Mouse (Mus musculus) testis, adult 2 months (tissue): Measurements from ENCODE around the gene Gadd45gip1. TPM values are rescaled to one million over a fixed set of nuclear protein-coding genes. Genes with fewer than 3 reads are reported as not detected.

Experiments used
- H3K27ac ChIP-seq: fragments of 200-500 bp; 2 replicates; pipeline ENCODE4 v1.5.1; 2012; ENCODE audit warnings: low read depth, low read length; ENCODE audit not compliant: control insufficient read depth, insufficient read depth
- H3K27me3 ChIP-seq: fragments of 200-500 bp; 2 replicates; pipeline ENCODE4 v1.6.1; 2012; ENCODE audit warnings: mild to moderate bottlenecking, low read length, moderate library complexity; ENCODE audit not compliant: control insufficient read depth, insufficient read depth
- H3K36me3 ChIP-seq: fragments of 200-500 bp; 2 replicates; pipeline ENCODE4 v1.6.1; 2012; ENCODE audit warnings: mild to moderate bottlenecking, low read length; ENCODE audit not compliant: control insufficient read depth, insufficient read depth
- H3K4me1 ChIP-seq: fragments of 200-500 bp; 2 replicates; pipeline ENCODE4 v1.6.1; 2012; ENCODE audit warnings: low read length; ENCODE audit not compliant: control insufficient read depth, insufficient read depth
- H3K4me3 ChIP-seq: fragments of 200-500 bp; 2 replicates; pipeline ENCODE4 v1.5.1; 2012; ENCODE audit warnings: low read depth, mild to moderate bottlenecking, low read length, moderate library complexity, mixed read lengths; ENCODE audit not compliant: control insufficient read depth
- CTCF ChIP-seq: fragments of 200-500 bp; IDR thresholded peaks from 2 replicates; pipeline ENCODE4 v1.5.1; 2012; ENCODE audit warnings: low read depth, mild to moderate bottlenecking, inconsistent platforms, low read length, moderate library complexity; ENCODE audit not compliant: control insufficient read depth, insufficient read depth, insufficient replicate concordance
- POLR2A ChIP-seq: fragments of 200-500 bp; IDR thresholded peaks from 2 replicates; pipeline ENCODE4 v1.6.1; 2012; ENCODE audit warnings: low read depth, mild to moderate bottlenecking, inconsistent platforms, low read length, moderate library complexity; ENCODE audit not compliant: control insufficient read depth
- polyA plus RNA-seq: library from polyadenylated mRNA; depleted of rRNA; stranded (reverse); fragments of >200 nt; gene quantifications from 2 replicates; pipeline ENCODE4 v1.2.3, GENCODE M21; 2012

Gadd45gip1 gene
- polyA plus RNA-seq, 1 experiment, result 9.4 TPM

- no peak overlapping the region for H3K4me3 ChIP-seq
- no peak for TF ChIP-seq CTCF
- TF ChIP-seq POLR2A, result no peak
- no peaks in the 10 kb centered on the region for H3K27me3 ChIP-seq
- H3K36me3 ChIP-seq, result no peaks in the 10 kb centered on the region
- peaks cover 12% of the 10 kb centered on the region for H3K4me1 ChIP-seq
- H3K27ac ChIP-seq, result no peak overlapping the region
Observed at GRCm38 (mm10) chr8:84790537-84790936, 40.8 kb upstream of the Gadd45gip1 start.

DNA sequence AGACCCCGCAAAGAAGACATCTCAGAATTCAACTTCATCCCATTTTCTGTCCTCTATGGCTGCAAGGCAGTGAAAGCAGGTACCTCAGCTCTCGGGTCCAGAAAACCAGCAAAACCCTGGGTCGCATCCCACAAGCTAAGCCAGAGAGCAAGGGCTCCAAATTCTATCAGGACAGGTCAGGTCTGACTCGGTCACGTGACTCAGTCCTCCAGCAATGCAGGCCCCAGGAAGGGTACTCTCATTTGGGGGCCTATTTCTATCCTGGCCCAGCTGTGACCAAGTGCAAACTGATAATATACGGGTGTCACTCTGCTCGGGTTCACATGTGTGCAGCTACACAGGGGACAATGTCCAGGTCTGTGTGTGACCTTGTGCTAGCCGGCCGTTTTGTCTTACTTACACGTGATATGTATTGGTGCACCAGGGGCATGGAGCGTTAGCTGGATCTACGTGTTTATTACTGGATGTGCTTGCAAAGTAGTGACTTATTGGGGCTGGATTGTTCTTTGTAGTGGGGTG is 38.8 kb upstream of the Gadd45gip1 start:
- H3K36me3 ChIP-seq, result no peaks in the 10 kb centered on the region
- no peak overlapping the region for H3K27ac ChIP-seq
- H3K4me3 ChIP-seq, result no peak overlapping the region
- H3K4me1 ChIP-seq, result no peaks in the 10 kb centered on the region; the same call in 1 of the 2 replicates
- H3K27me3 ChIP-seq, result no peaks in the 10 kb centered on the region
- TF ChIP-seq CTCF, result no peak
- TF ChIP-seq POLR2A, result no peak

- H3K27me3 ChIP-seq, result no peaks in the 10 kb centered on the region
- no peaks in the 10 kb centered on the region; the same call in 1 of the 2 replicates for H3K4me1 ChIP-seq
- H3K36me3 ChIP-seq, result no peaks in the 10 kb centered on the region
- H3K27ac ChIP-seq, result no peak overlapping the region
- no peak overlapping the region for H3K4me3 ChIP-seq
- TF ChIP-seq CTCF (no peak), POLR2A (no peak)
Observed at GRCm38 (mm10) chr8:84793134-84793533, 38.2 kb upstream of the Gadd45gip1 start.

- H3K36me3 ChIP-seq, result no peaks in the 10 kb centered on the region
- H3K4me1 ChIP-seq, result peaks cover 2% of the 10 kb centered on the region
- no peaks in the 10 kb centered on the region for H3K27me3 ChIP-seq
- H3K27ac ChIP-seq, result no peak overlapping the region
- H3K4me3 ChIP-seq, result no peak overlapping the region
- TF ChIP-seq CTCF (no peak), POLR2A (no peak)
Observed at GRCm38 (mm10) chr8:84793791-84794485, 37.4 kb upstream of the Gadd45gip1 start.

DNA sequence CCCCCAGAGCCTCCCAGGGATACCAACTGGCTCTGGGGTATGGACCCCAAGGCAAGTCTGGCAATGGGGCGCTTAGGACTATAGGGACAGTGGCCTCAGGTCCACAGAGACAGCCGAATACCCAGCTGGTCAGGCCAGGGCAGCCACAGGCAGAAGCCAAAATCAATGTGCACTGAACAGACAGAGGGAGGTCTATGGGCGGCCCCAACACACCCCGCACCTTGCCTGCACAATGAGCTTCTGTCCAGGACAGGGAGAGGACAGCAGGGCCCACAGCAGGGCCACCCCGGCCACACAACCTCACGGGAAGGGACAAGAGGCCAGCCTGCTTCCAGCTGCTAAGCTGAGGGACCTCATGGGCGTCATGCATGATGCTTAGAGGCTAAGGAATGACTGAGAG is 36.8 kb upstream of the Gadd45gip1 start:
- no peak for TF ChIP-seq POLR2A
- TF ChIP-seq CTCF, result no peak
- H3K27ac ChIP-seq, result no peak overlapping the region
- H3K27me3 ChIP-seq, result no peaks in the 10 kb centered on the region
- H3K36me3 ChIP-seq, result no peaks in the 10 kb centered on the region
- no peak overlapping the region for H3K4me3 ChIP-seq
- H3K4me1 ChIP-seq, result peaks cover 5% of the 10 kb centered on the region

- Histone ChIP-seq H3K4me1 (peaks cover 7% of the 10 kb centered on the region), H3K36me3 (no peaks in the 10 kb centered on the region), H3K27me3 (no peaks in the 10 kb centered on the region), H3K27ac (no peak overlapping the region), H3K4me3 (no peak overlapping the region)
- no peak for TF ChIP-seq CTCF
- no peak for TF ChIP-seq POLR2A
Observed at GRCm38 (mm10) chr8:84797256-84797797, 34.0 kb upstream of the Gadd45gip1 start.

GRCm38 (mm10) chr8:84797971-84798370 is 33.4 kb upstream of the Gadd45gip1 start:
- H3K4me1 ChIP-seq, result peaks cover 7% of the 10 kb centered on the region
- H3K4me3 ChIP-seq, result no peak overlapping the region

More at GRCm38 (mm10) chr8:84797971-84798370, 33.4 kb upstream of the Gadd45gip1 start:
- TF ChIP-seq POLR2A (no peak), CTCF (no peak)
- no peak overlapping the region for H3K27ac ChIP-seq
- no peaks in the 10 kb centered on the region for H3K36me3 ChIP-seq
- H3K27me3 ChIP-seq, result no peaks in the 10 kb centered on the region
